Mouse (Mus musculus): ENCODE data around the gene Gtf3c2. TPM values are rescaled to one million over a fixed set of nuclear protein-coding genes. Genes with fewer than 3 reads are reported as not detected.
"Not testable (repeated sequence)": the region's sequence is repeated elsewhere in the genome, so short reads cannot be mapped to it uniquely, and the experiment has no call there.

Gene Gtf3c2
- polyA plus RNA-seq (2015; fragmentation: Nextera tagmentation; extraction: Ambion mirVana): 78.1 and 80.2 TPM in 2 replicates

DNA sequence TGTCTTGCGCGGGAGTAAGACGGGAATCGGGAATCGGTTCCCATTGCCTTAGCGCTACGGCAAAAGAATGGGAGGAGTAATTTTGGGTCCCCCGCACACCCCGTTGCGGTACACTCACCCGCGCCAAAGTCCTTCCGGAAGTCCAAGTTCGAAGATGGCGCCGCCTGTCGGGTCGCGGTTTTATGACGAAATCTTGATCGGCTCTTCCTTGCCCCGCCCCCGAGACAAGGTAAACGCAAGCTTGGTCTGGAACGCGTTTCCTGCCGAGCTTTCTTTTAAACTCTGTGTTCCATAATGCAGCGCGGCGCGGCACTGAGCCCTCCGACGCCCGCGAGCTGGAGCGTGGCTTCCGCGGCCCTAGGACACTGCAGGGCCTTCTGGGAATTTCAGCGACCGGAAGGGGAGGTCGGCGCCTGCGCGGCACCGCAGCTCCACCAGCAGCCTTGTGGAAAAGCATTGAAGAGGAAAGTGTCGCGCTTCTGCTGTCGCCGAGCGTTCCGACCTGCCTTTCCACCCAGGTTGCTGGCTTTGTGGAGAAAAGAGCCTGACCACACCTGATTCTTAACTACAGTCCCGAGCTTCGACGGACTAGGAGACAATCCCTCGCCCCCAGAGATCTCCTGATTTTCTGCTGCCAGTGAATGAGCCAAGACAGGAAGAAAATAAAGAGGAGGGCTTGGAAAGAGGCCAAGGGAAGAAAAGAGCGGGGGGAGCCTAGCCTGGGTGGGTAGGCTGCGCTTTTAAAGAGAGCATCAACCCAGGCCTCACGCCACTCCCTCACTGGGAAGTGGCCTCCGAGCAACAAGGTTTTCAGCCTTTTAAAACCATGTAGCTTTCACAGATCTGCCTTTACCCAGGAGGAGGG, at the start of gene Gtf3c2, which contains the start of gene Gm29609:
Gene Gtf3c2 (minus strand): TSS at position 379 of the 865 bp plus-strand sequence.
Gene Gm29609 (minus strand): TSS at position 146 of the 865 bp plus-strand sequence.
- WGBS: under 1% methylated on average over 59 of the region's 59 CpGs
- H3K4me3 ChIP-seq (replicated peaks): peak within 1 kb of the TSS; percentile 98
- H3K9ac ChIP-seq (replicated peaks): peak within 1 kb of the TSS; percentile 80
- no peaks in the 10 kb centered on the region for H3K9me3 ChIP-seq
- peak within 1 kb of the TSS; percentile 95 for H3K27ac ChIP-seq
- peak; percentile 99 for ATAC-seq
- H3K27me3 ChIP-seq: no peaks in the 10 kb centered on the region
- peak within 1 kb of the TSS; percentile 98 for H3K4me2 ChIP-seq (replicated peaks)
- 0 out of 2 replicates have a peak, but pooled peaks cover 3% of the 10 kb centered on the region for H3K36me3 ChIP-seq
- H3K4me1 ChIP-seq (replicated peaks): peaks cover 29% of the 10 kb centered on the region

DNA sequence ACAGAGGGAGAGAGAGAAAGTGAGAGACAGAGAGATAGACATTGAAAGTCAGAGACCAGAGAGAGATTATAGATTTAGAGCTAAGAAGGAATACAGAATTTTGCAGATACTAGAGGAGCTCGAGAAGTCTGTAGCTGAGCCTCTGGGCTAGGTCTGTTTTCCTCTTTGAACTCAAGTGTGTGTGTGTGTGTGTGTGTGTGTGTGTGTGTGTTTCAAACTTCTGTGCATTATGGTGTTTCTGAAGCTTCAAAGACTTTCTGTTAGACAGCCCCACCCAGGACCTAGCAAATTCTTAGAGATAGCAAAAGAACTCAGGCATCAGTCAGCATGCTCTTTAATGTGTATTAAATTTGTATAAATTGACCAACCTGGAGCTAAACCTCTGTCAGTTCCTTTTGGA, 46.7 kb upstream of the Gtf3c2 start:
- H3K4me1 ChIP-seq (replicated peaks): peaks cover 2% of the 10 kb centered on the region
- no peak for ATAC-seq
- 75% methylated on average over 1 of the region's 1 CpGs for WGBS
- H3K36me3 ChIP-seq: no peaks in the 10 kb centered on the region
- H3K27ac ChIP-seq: no peak overlapping the region
- no peak overlapping the region for H3K4me2 ChIP-seq (replicated peaks)
- H3K9ac ChIP-seq (replicated peaks): no peak overlapping the region
- no peaks in the 10 kb centered on the region for H3K9me3 ChIP-seq
- H3K27me3 ChIP-seq: no peaks in the 10 kb centered on the region
- no peak overlapping the region for H3K4me3 ChIP-seq (replicated peaks)

DNA sequence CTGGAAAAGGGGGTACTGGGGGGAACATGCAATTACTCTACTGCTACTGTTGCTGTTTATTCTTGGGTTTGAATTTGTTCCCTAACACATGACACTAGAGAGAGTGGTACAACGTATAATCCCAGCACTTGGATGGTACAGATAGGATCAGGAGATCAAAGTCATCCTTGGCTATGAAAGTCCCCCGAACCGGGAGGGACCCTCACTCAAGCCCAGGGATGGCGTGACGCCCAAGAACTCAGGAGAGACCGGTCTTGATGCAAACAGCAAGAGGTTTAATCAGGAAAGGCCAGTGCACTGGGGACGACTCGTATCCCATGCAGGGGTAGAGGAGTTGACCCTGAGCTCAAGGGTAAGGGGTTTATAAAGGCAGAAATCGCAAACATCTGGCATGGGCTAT, 42.8 kb upstream of the Gtf3c2 start:
- H3K9ac ChIP-seq (replicated peaks): no peak overlapping the region
- H3K4me3 ChIP-seq (replicated peaks): no peak overlapping the region
- WGBS: 96% methylated on average over 9 of the region's 9 CpGs
- no peaks in the 10 kb centered on the region for H3K27me3 ChIP-seq
- no peak overlapping the region for H3K27ac ChIP-seq
- no peaks in the 10 kb centered on the region for H3K36me3 ChIP-seq
- no peaks in the 10 kb centered on the region for H3K9me3 ChIP-seq
- H3K4me1 ChIP-seq (replicated peaks): peaks cover 24% of the 10 kb centered on the region
- ATAC-seq: no peak
- no peak overlapping the region for H3K4me2 ChIP-seq (replicated peaks)

DNA sequence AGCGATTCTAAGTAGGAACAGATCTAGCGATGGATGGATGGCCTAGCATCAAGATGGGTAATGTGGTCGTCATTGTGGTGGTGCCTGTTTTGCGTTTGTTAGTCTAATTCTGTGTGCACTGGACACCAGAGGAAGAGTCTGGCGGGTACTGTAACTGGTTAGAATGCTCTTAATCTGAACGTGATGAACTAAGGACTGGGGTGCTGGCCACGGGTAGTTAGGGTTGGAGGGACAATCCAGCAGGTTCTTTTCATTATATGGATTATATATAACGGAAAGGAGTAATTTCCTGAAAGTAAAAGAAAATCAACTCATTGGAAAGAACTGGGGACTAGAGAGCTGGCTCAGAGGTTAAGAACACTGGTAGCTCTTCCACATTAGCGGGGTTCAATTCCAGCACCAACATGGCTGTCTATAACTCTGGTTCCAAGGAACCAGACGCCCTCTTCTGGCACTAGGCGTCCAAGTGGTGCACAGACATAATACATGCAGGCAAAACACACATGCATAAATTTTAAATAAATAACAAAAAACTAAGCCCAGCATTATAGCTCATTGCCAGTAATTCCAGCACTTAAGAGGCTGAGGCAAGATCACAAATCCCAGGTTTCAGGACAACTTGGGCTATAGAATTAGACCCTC, 41.5 kb upstream of the Gtf3c2 start:
- ATAC-seq: peak; percentile 29; the same call in 1 of the 2 replicates
- WGBS: 9% methylated on average over 11 of the region's 11 CpGs
- no peaks in the 10 kb centered on the region for H3K27me3 ChIP-seq

DNA sequence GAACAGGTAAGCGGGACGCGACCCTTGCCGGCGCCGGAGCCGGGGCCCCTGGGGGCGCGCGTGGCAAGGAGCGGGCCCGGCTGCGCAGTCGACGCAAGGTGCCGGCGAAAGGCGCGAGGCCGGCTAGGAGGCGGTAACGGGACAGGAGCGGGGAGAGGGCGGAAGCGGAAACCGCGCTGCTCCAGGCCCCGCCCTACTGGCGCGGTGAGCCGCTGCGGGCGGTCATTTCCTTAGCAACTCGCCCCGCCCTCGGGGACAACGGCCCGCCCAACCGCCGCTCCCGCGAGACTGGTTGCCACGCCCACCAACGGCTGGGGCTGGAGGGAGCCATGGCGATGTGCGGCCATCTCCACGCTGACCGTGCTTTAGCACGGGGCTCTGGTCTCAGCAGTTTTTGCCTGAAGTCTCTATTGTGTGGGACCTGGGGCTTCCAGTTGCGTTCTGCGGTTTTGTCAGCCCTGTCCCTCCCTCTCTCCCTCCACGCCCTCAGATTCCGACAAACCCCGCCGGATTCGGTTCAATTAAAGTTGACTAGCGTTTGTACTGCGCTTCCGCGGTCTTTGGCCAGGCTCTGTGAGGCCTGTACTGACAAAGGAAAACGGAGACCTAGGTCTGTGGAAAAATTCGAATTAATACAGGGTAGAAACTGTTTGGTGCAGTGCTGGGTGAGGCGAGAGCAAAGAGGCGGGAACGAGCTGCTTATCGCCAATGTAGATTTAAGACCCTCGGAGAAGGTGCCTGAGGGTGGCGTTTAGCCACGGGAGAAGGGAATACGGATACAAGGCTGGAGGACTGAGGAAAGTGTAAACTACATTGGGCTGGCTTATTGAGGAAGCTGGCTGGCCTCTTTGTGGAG, 40.7 kb upstream of the Gtf3c2 start, which contains the start of gene Ppm1g:
Gene Ppm1g (minus strand): TSS at position 240 of the 856 bp plus-strand sequence.
- H3K27ac ChIP-seq: peak within 1 kb of the TSS; percentile 95
- H3K4me1 ChIP-seq (replicated peaks): peaks cover 24% of the 10 kb centered on the region
- WGBS: under 1% methylated on average over 70 of the region's 70 CpGs
- no peaks in the 10 kb centered on the region for H3K27me3 ChIP-seq
- peak; percentile 95 for ATAC-seq
- H3K9ac ChIP-seq (replicated peaks): peak within 1 kb of the TSS; percentile 94
- H3K4me2 ChIP-seq (replicated peaks): peak within 1 kb of the TSS; percentile 91
- H3K9me3 ChIP-seq: no peaks in the 10 kb centered on the region
- no peaks in the 10 kb centered on the region for H3K36me3 ChIP-seq
- peak within 1 kb of the TSS; percentile 85 for H3K4me3 ChIP-seq (replicated peaks)

More for the DNA sequence above, 41.5 kb upstream of the Gtf3c2 start:
- H3K9me3 ChIP-seq: no peaks in the 10 kb centered on the region
- H3K27ac ChIP-seq: peak overlapping the region; percentile 95
- H3K9ac ChIP-seq (replicated peaks): peak overlapping the region; percentile 94
- H3K4me1 ChIP-seq (replicated peaks): peaks cover 24% of the 10 kb centered on the region
- H3K4me2 ChIP-seq (replicated peaks): peak overlapping the region; percentile 91
- H3K4me3 ChIP-seq (replicated peaks): peak overlapping the region; percentile 85
- H3K36me3 ChIP-seq: no peaks in the 10 kb centered on the region

DNA sequence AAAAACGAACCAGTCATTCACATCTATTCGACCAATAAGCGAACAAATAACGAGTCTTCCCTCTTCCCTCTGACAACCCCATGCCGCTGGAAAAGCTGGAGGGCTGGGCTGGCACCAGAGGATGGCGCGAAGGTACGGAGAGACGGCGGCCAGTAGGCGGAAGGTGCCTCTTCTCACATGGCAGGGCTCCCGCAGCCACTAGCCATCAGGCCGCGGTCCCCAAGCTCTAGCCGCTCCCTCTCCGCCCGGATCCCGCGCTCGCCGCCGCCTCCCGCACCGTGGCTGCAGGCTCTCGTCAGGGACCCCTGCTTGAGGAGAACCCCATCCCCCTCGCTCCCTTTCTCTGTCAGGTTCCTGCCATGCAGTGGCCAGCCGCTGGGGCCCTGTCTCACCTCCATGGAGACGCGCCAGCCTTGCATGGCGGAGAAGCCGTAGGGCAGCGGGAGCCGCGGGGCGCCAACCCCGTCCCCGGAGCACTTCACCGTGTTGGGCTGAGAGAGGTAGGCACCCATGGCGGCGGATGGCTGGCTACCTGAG, 40.0 kb upstream of the Gtf3c2 start:
- Histone ChIP-seq H3K9me3 (no peaks in the 10 kb centered on the region), H3K9ac (replicated peaks) (peak overlapping the region; percentile 94), H3K4me1 (replicated peaks) (peaks cover 24% of the 10 kb centered on the region), H3K27ac (peak overlapping the region; percentile 95), H3K4me2 (replicated peaks) (peak overlapping the region; percentile 91), H3K4me3 (replicated peaks) (peak overlapping the region; percentile 85), H3K27me3 (no peaks in the 10 kb centered on the region), H3K36me3 (no peaks in the 10 kb centered on the region)
- ATAC-seq: peak; percentile 86
- WGBS: under 1% methylated on average over 40 of the region's 40 CpGs

DNA sequence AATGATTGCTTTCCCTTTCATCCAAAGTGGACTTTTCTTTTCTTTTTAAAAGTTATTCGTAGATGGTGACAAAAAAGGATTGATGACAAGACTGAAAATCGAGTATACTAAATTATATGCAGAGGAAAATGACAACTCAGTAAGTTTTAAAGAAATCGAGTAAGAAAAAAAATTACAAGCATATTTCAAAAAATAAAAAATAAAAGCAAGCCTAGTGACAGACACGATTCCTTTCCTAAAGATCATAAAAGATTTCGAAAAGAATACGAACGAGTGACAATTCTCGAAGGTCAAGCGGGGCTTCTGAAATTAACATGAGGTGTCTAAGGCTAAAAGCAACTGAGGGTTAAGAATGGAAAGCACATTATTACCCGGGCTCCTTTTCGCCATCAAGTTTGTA, 39.5 kb upstream of the Gtf3c2 start:
- H3K9ac ChIP-seq (replicated peaks): peak overlapping the region; percentile 94
- no peaks in the 10 kb centered on the region for H3K36me3 ChIP-seq
- H3K27me3 ChIP-seq: no peaks in the 10 kb centered on the region
- WGBS: 2% methylated on average over 11 of the region's 11 CpGs
- H3K27ac ChIP-seq: peak overlapping the region; percentile 95
- H3K4me1 ChIP-seq (replicated peaks): peaks cover 24% of the 10 kb centered on the region
- peak overlapping the region; percentile 85 for H3K4me3 ChIP-seq (replicated peaks)
- no peak for ATAC-seq
- H3K4me2 ChIP-seq (replicated peaks): peak overlapping the region; percentile 91
- H3K9me3 ChIP-seq: no peaks in the 10 kb centered on the region

DNA sequence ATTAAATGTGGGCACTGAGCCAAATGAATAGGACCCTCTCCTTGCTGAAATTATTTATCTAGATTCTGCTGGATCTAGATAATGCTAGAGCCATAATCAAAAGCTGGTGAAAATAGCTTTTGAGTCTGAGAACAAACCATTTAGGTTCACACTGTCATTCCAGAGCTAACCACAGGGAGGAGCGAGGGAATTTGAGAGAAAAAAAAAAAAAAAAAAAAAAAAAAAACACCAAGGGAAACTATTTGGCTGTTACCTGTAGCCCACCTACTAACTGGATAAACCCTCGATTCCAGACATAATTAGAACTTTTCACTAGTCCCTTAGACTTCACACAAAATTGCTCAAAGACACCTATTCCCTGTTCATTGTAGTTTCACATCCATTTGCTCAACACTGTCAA, 39.1 kb upstream of the Gtf3c2 start:
- H3K27me3 ChIP-seq: no peaks in the 10 kb centered on the region
- peak overlapping the region; percentile 85 for H3K4me3 ChIP-seq (replicated peaks)
- H3K9me3 ChIP-seq: no peaks in the 10 kb centered on the region
- WGBS: 4% methylated on average over 2 of the region's 2 CpGs
- H3K27ac ChIP-seq: no peak overlapping the region
- no peaks in the 10 kb centered on the region for H3K36me3 ChIP-seq
- H3K9ac ChIP-seq (replicated peaks): no peak overlapping the region; the same call in 1 of the 2 replicates
- H3K4me2 ChIP-seq (replicated peaks): peak overlapping the region; percentile 91
- ATAC-seq: no peak
- peaks cover 24% of the 10 kb centered on the region for H3K4me1 ChIP-seq (replicated peaks)

DNA sequence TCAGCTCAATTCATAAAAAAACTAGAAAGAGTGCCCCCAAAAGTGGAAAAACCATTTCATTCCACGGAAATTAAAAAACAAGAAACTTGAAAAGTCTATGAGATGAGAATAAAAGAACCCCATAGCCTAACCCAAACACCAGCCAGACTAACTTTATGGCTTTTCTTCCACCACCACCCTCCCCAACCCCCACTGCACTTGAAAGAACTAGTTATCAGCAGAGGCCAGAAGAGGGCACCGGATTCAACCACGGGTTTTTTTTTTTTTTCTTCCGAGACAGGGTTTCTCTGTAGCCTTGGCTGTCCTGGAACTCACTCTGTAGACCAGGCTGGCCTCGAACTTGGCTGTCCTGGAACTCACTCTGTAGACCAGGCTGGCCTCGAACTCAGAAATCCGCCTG, 38.4 kb upstream of the Gtf3c2 start:
- H3K27me3 ChIP-seq: no peaks in the 10 kb centered on the region
- no peaks in the 10 kb centered on the region for H3K36me3 ChIP-seq
- H3K4me2 ChIP-seq (replicated peaks): peak overlapping the region; percentile 91; the same call in 1 of the 2 replicates
- no peaks in the 10 kb centered on the region for H3K9me3 ChIP-seq
- H3K4me3 ChIP-seq (replicated peaks): no peak overlapping the region
- peaks cover 24% of the 10 kb centered on the region for H3K4me1 ChIP-seq (replicated peaks)
- no peak overlapping the region for H3K9ac ChIP-seq (replicated peaks)
- no peak for ATAC-seq
- H3K27ac ChIP-seq: no peak overlapping the region
- 73% methylated on average over 7 of the region's 7 CpGs for WGBS

DNA sequence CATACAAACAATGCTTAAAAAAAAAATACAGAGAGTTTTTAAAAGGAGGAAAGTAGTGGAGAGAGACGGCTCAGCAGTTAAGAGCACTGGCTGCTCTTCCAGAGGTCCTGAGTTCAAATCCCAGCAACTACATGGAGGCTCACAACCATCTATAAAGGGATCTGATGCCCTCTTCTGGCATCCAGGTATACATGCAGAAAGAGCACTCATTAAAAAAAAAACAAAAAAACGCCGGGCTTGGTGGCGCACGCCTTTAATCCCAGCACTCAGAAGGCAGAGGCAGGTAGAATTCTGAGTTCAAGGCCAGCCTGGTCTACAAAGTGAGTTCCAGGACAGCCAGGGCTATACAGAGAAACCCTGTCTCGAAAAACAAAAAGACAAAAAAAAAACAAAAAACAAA, 36.6 kb upstream of the Gtf3c2 start:
- not testable (repeated sequence) for H3K27me3 ChIP-seq; H3K27ac ChIP-seq; H3K4me2 ChIP-seq (replicated peaks); ATAC-seq; H3K9ac ChIP-seq (replicated peaks); H3K9me3 ChIP-seq; H3K4me3 ChIP-seq (replicated peaks); H3K36me3 ChIP-seq
- peaks cover 22% of the 10 kb centered on the region for H3K4me1 ChIP-seq (replicated peaks)
- WGBS: 90% methylated on average over 6 of the region's 6 CpGs

DNA sequence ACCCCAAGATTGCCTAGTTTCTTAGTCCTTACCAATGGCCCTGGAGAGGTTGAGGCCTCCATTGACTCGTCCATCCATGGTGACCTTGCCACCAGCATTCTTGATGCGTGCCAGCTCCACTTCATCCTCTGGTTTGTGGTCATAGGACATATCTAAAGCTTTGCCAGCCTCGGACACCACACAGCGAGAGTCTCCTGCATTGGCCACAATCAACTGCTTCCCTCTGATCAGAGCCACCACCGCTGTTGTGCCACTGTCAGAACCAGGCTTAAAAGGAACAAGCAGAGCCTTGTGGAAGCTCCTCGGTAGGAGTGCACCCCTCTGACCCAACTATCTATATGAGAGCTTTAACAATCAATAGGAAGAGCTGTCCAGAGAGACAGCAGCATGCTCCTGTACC, 24.5 kb upstream of the Gtf3c2 start:
- H3K4me3 ChIP-seq (replicated peaks): no peak overlapping the region
- no peak overlapping the region for H3K4me2 ChIP-seq (replicated peaks)

More for the DNA sequence above, 24.5 kb upstream of the Gtf3c2 start:
- Histone ChIP-seq H3K4me1 (replicated peaks) (peaks cover 24% of the 10 kb centered on the region), H3K27me3 (no peaks in the 10 kb centered on the region), H3K36me3 (peaks cover 69% of the 10 kb centered on the region), H3K9ac (replicated peaks) (no peak overlapping the region), H3K27ac (no peak overlapping the region), H3K9me3 (peaks cover 5% of the 10 kb centered on the region)
- WGBS: 96% methylated on average over 6 of the region's 6 CpGs
- ATAC-seq: no peak

Measured in midbrain, embryonic 13.5 days (tissue).